In genomic region chr13:9992640-9993039, GRCm38 (mm10) we compare ENCODE assay signal across 17 mouse cellular contexts.
"Had no signal": no experiment of that assay in that cellular context is flagged by ENCODE, and none has a peak within 500 bp of the region (broad histone marks: within the 10 kb centered on the region; RNA-seq: fewer than 3 reads in every experiment).

No protein-coding gene starts in this region.

- ATAC-seq: liver, postnatal 0 days; lung, postnatal 0 days; midbrain, embryonic 16.5 days had no signal

- H3K9me3 ChIP-seq: lung, embryonic 15.5 days; megakaryocyte, embryonic 14.5 days; midbrain, embryonic 12.5 days; neural tube, embryonic 12.5 days had no signal

- H3K36me3 ChIP-seq: lung, embryonic 15.5 days; midbrain, embryonic 12.5 days; neural tube, embryonic 12.5 days had no signal

- H3K27ac ChIP-seq: lung, embryonic 15.5 days; macrophage; midbrain, embryonic 12.5 days; neural tube, embryonic 12.5 days had no signal

- DNase-seq: liver, postnatal 0 days; lung, adult 2 months; lung, postnatal 14 days; lung, postnatal 36 days; midbrain, embryonic 14.5 days; right cerebral cortex, postnatal 14 days; spleen, adult 18-20 months; thymus, adult 18-20 months; thymus, postnatal 14 days; thymus, postnatal 36 days had no signal

- H3K27me3 ChIP-seq: lung, embryonic 15.5 days; midbrain, embryonic 12.5 days; neural tube, embryonic 12.5 days had no signal

- H3K4me2 ChIP-seq: lung, embryonic 15.5 days; midbrain, embryonic 12.5 days; neural tube, embryonic 12.5 days had no signal

- H3K9ac ChIP-seq: liver, postnatal 0 days; lung, embryonic 15.5 days; midbrain, embryonic 12.5 days; neural tube, embryonic 12.5 days had no signal

- H3K4me3 ChIP-seq: lung, embryonic 15.5 days; megakaryocyte, embryonic 14.5 days; midbrain, embryonic 12.5 days; neural tube, embryonic 12.5 days had no signal

- H3K4me1 ChIP-seq: lung, embryonic 15.5 days; megakaryocyte, embryonic 14.5 days; midbrain, embryonic 12.5 days; neural tube, embryonic 12.5 days had no signal
